8 mouse cellular contexts compared by ENCODE assay signal in genomic region chr3:128001924-128002501, GRCm38 (mm10).
DNase-seq lines count a peak whose midpoint lies in the region; ATAC-seq and TF ChIP-seq lines count a peak whose summit lies in the region.

No protein-coding gene starts in this region.

- H3K27me3 ChIP-seq in heart, postnatal 0 days (ENCODE audit: control insufficient read depth, insufficient read depth, low read length) = no peaks in the 10 kb centered on the region
- H3K27me3 ChIP-seq in heart, embryonic 11.5 days (ENCODE audit: control insufficient read depth, insufficient read depth, low read length) = no peaks in the 10 kb centered on the region
- H3K27me3 ChIP-seq in embryonic facial prominence, embryonic 13.5 days = 0 out of 2 replicates have a peak, but pooled peaks cover 3% of the 10 kb centered on the region
- H3K27me3 ChIP-seq in intestine, embryonic 15.5 days (replicated peaks) = no peaks in the 10 kb centered on the region
- H3K27me3 ChIP-seq in limb, embryonic 14.5 days (ENCODE audit: control insufficient read depth, insufficient read depth, low read length) = no peaks in the 10 kb centered on the region
- no peaks in the 10 kb centered on the region for H3K27me3 ChIP-seq in neural tube, embryonic 15.5 days (replicated peaks)

- H3K4me2 ChIP-seq in heart, postnatal 0 days (ENCODE audit: low read depth, low read length) = no peak overlapping the region
- H3K4me2 ChIP-seq in heart, embryonic 11.5 days = no peak overlapping the region
- no peak overlapping the region for H3K4me2 ChIP-seq in embryonic facial prominence, embryonic 13.5 days
- no peak overlapping the region for H3K4me2 ChIP-seq in intestine, embryonic 15.5 days (replicated peaks)
- no peak overlapping the region for H3K4me2 ChIP-seq in limb, embryonic 14.5 days (replicated peaks; ENCODE audit: low read depth, low read length, severe bottlenecking)
- H3K4me2 ChIP-seq in neural tube, embryonic 15.5 days = no peak overlapping the region

- TF ChIP-seq CTCF in heart, postnatal 0 days (IDR thresholded peaks at IDR 0.05; ENCODE audit: low read depth) = peak; percentile 84

- peak; percentile 52 for DNase-seq in heart, postnatal 0 days (ENCODE audit: low spot score)
- peak; percentile 46 for DNase-seq in Muller cell, postnatal 12 days (ENCODE audit: inconsistent ontology term)
- DNase-seq in limb, embryonic 14.5 days (ENCODE audit: low spot score) = peak; percentile 66
- no peak for DNase-seq in natural killer cell, adult 2 months (ENCODE audit: low spot score in 2 of 2)

- no peaks in the 10 kb centered on the region for H3K4me1 ChIP-seq in heart, postnatal 0 days (ENCODE audit: control insufficient read depth, insufficient read depth)
- H3K4me1 ChIP-seq in heart, embryonic 11.5 days (ENCODE audit: control insufficient read depth, insufficient read depth, low read length) = no peaks in the 10 kb centered on the region
- peaks cover 4% of the 10 kb centered on the region for H3K4me1 ChIP-seq in embryonic facial prominence, embryonic 13.5 days
- H3K4me1 ChIP-seq in intestine, embryonic 15.5 days (replicated peaks) = no peaks in the 10 kb centered on the region
- H3K4me1 ChIP-seq in limb, embryonic 14.5 days (ENCODE audit: control insufficient read depth, insufficient read depth, low read length) = no peaks in the 10 kb centered on the region
- H3K4me1 ChIP-seq in neural tube, embryonic 15.5 days = no peaks in the 10 kb centered on the region

- H3K9ac ChIP-seq in heart, postnatal 0 days (replicated peaks; ENCODE audit: low read depth, low read length) = no peak overlapping the region
- no peak overlapping the region for H3K9ac ChIP-seq in heart, embryonic 11.5 days (ENCODE audit: low read depth, low read length)
- no peak overlapping the region for H3K9ac ChIP-seq in embryonic facial prominence, embryonic 13.5 days
- no peak overlapping the region for H3K9ac ChIP-seq in intestine, embryonic 15.5 days
- no peak overlapping the region for H3K9ac ChIP-seq in limb, embryonic 14.5 days (ENCODE audit: low read depth, low read length, severe bottlenecking)
- H3K9ac ChIP-seq in neural tube, embryonic 15.5 days (replicated peaks) = no peak overlapping the region

- ATAC-seq in heart, postnatal 0 days (ENCODE audit: insufficient read depth, low read depth) = no peak
- no peak for ATAC-seq in heart, embryonic 11.5 days (replicated peaks; ENCODE audit: insufficient number of reproducible peaks, low FRiP score, low TSS enrichment)
- no peak for ATAC-seq in embryonic facial prominence, embryonic 13.5 days (ENCODE audit: insufficient number of reproducible peaks, insufficient read depth, low FRiP score, low TSS enrichment, low read depth)
- peak; percentile 47; the same call in 1 of the 2 replicates for ATAC-seq in intestine, embryonic 15.5 days
- no peak; the same call in 1 of the 2 replicates for ATAC-seq in limb, embryonic 14.5 days (ENCODE audit: low FRiP score, low read depth)
- ATAC-seq in neural tube, embryonic 15.5 days (ENCODE audit: low FRiP score) = peak; percentile 74

- no peak overlapping the region for H3K27ac ChIP-seq in heart, postnatal 0 days (ENCODE audit: low read depth)
- no peak overlapping the region for H3K27ac ChIP-seq in heart, embryonic 11.5 days (ENCODE audit: low read depth, low read length)
- H3K27ac ChIP-seq in embryonic facial prominence, embryonic 13.5 days = peak overlapping the region; percentile 11; the same call in 1 of the 2 replicates
- H3K27ac ChIP-seq in intestine, embryonic 15.5 days = no peak overlapping the region
- H3K27ac ChIP-seq in limb, embryonic 14.5 days (replicated peaks; ENCODE audit: low read depth, low read length) = no peak overlapping the region
- no peak overlapping the region for H3K27ac ChIP-seq in neural tube, embryonic 15.5 days (replicated peaks)

- no peak for TF ChIP-seq EP300 in heart, postnatal 0 days (IDR thresholded peaks at IDR 0.05; ENCODE audit: low read depth)

- no peaks in the 10 kb centered on the region for H3K36me3 ChIP-seq in heart, postnatal 0 days (replicated peaks; ENCODE audit: control insufficient read depth, insufficient read depth, low read length)
- no peaks in the 10 kb centered on the region for H3K36me3 ChIP-seq in heart, embryonic 11.5 days (ENCODE audit: control insufficient read depth, insufficient read depth, low read length)
- H3K36me3 ChIP-seq in embryonic facial prominence, embryonic 13.5 days = no peaks in the 10 kb centered on the region
- no peaks in the 10 kb centered on the region for H3K36me3 ChIP-seq in intestine, embryonic 15.5 days
- H3K36me3 ChIP-seq in limb, embryonic 14.5 days (ENCODE audit: control insufficient read depth, insufficient read depth, low read length) = no peaks in the 10 kb centered on the region
- H3K36me3 ChIP-seq in neural tube, embryonic 15.5 days = no peaks in the 10 kb centered on the region

- H3K9me3 ChIP-seq in heart, postnatal 0 days (replicated peaks; ENCODE audit: control insufficient read depth, low read length) = no peaks in the 10 kb centered on the region
- no peaks in the 10 kb centered on the region for H3K9me3 ChIP-seq in heart, embryonic 11.5 days (replicated peaks; ENCODE audit: control insufficient read depth, low read length)
- H3K9me3 ChIP-seq in embryonic facial prominence, embryonic 13.5 days = no peaks in the 10 kb centered on the region
- H3K9me3 ChIP-seq in intestine, embryonic 15.5 days = no peaks in the 10 kb centered on the region; the same call in 1 of the 2 replicates
- no peaks in the 10 kb centered on the region for H3K9me3 ChIP-seq in limb, embryonic 14.5 days (ENCODE audit: control insufficient read depth, low read length)
- no peaks in the 10 kb centered on the region for H3K9me3 ChIP-seq in neural tube, embryonic 15.5 days (replicated peaks)

- TF ChIP-seq POLR2A in limb, embryonic 14.5 days (IDR thresholded peaks at IDR 0.05; ENCODE audit: borderline replicate concordance, extremely low read depth, insufficient read depth, insufficient read length) = no peak

- H3K4me3 ChIP-seq in heart, postnatal 0 days (ENCODE audit: low read depth, low read length) = no peak overlapping the region
- no peak overlapping the region for H3K4me3 ChIP-seq in heart, embryonic 11.5 days (ENCODE audit: low read depth, low read length)
- no peak overlapping the region for H3K4me3 ChIP-seq in embryonic facial prominence, embryonic 13.5 days
- H3K4me3 ChIP-seq in intestine, embryonic 15.5 days (replicated peaks) = no peak overlapping the region
- no peak overlapping the region for H3K4me3 ChIP-seq in limb, embryonic 14.5 days (replicated peaks; ENCODE audit: low read length)
- H3K4me3 ChIP-seq in neural tube, embryonic 15.5 days (replicated peaks) = no peak overlapping the region

- WGBS in heart, postnatal 0 days = 71% methylated on average over 6 of the region's 6 CpGs
- 84% methylated on average over 6 of the region's 6 CpGs for WGBS in heart, embryonic 11.5 days (ENCODE audit: insufficient replicate concordance)
- 65% methylated on average over 6 of the region's 6 CpGs for WGBS in embryonic facial prominence, embryonic 13.5 days
- 74% methylated on average over 6 of the region's 6 CpGs for WGBS in intestine, embryonic 15.5 days
- WGBS in limb, embryonic 14.5 days = 68% methylated on average over 6 of the region's 6 CpGs
- WGBS in neural tube, embryonic 15.5 days = 76% methylated on average over 6 of the region's 6 CpGs

Comparison
In these comparisons a context has a peak if more than half of its experiments do, and no peak if none do; other contexts are left out.
1. ATAC-seq: peak in intestine, embryonic 15.5 days (single experiment) and neural tube, embryonic 15.5 days (single experiment); none in heart, postnatal 0 days (single experiment), heart, embryonic 11.5 days (single experiment), embryonic facial prominence, embryonic 13.5 days (single experiment) and limb, embryonic 14.5 days (single experiment).
2. DNase-seq: peak in heart, postnatal 0 days (single experiment), Muller cell, postnatal 12 days (single experiment) and limb, embryonic 14.5 days (single experiment); none in natural killer cell, adult 2 months (0 of 2).